Mouse (Mus musculus) mesoderm, embryonic 11.5 days (tissue): ENCODE measurements around the gene Plxnb2.

ENCODE experiments used
- DNase-seq: peaks from one replicate; pipeline ENCODE4 v3.0.0-alpha.2; 2012; ENCODE audit warnings: low read depth, low spot score

Gene Plxnb2

DNA sequence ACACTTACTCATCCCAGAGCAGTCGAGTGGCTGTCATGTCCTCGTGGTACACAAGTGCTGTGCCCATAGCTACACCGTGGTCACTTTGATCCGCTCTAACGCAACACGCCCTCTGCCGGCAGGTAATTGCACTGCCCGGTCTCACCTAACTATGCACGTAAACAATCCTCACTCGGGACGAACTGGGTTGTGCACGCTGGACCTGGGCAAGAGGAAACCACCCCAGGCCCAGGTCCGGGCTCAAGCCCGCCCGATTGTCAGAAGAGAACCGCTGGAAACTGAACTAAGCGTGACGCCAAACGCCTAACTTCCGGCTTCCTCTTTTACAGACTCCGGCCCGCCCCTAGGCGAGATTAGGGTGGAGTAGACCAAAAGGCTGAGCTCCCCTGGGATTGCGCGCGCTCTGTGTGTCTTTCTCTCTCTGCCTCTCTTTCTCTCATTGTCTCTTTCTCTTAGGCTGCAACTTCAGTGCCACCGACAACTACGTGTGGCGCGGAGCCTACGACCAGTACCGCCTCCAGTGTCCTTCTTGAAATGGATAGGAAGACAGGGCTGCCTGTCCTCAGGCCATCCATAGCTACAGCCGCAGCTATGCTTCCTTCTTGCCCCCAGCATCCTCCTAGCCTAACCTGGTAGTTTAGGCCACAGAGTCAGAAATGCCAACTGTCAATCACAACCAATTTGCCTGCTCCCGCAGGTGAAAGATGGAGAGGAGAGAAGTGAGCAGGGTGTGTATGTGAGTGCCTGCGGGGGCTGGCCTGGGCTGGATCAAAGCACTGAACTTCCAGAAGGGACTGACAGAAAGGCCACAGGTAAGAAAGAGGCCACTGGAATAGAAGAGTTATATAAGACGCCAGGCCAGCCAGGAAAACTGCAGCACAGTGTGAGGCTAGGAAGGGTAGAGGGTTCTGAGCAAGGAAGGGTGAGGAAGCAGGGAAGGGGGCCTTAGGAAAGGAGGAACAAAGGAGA lies 51.9 kb downstream of the Plxnb2 start, which contains the start of gene Hdac10:
TSS of gene Hdac10 (minus strand) at position 319 of the 969 bp plus-strand sequence.
- peak; percentile 88 for DNase-seq

DNA sequence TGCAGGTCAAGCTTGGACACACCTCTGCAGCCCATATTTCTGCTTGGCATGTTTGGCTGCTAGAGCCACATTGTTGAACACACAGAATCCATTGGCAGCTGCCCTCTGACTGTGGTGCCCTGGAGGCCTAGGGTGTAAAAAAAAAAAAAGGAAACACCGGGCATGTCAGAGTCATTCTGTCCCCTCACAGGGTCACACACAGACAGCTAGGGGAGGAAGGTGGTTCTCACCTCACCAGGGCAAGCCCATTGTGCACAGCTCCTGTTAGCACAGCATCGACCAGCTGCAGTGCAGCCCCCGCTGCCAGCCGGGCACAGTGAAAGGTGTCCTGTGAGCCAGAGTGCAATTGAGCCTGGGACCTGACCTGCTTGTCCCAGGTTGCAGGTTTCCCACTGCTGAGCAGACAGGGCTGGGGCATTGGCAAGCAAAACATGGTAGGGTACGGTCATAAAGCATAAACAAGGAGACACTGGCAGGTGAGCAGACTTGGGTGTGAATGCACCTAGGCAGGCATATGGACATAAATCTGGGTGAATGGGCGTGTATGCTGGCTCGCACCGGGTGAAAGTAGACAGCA lies 53.1 kb downstream of the Plxnb2 start:
- no peak for DNase-seq

GRCm38 (mm10) chr15:89126622-89127021 lies 54.0 kb downstream of the Plxnb2 start:
- no peak for DNase-seq

DNA sequence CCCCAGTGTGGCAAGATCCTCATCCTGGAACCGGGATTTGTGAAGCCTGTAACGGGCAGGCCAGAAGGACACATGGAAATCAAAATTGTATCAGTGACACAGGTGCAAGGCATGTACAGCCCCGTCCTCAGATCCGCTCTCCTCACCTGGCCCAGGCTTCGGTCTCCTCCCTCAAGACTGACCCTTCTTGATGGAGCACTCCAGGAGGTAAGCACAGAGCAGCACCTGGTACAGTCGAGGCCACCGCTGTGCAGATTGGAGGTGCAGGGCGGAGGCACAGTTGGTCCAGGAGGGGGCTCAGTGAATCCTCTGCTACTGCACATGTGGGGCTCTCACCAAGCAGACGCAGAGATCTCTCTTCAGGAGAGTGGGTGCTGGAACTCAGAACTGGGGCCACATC lies 55.2 kb downstream of the Plxnb2 start:
- no peak for DNase-seq

DNA sequence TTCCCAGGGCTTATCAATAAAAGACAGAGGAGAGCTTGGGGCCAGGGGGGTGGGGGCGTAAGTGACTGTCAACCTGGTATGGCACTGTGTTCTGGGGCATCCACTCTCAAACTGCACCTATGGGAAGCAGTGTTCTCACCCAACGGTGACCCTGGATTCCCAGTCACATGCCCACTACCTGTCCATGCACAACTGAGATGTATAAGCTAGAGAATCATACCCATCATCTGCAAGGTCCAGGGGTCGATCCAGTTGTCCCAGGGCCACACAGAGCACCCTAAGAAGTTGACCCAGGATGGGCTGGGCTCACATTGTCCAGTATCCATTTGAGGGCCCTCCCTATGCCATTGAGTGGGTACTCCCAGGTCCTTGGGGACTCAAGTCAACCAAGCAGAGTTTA lies 56.3 kb downstream of the Plxnb2 start:
- DNase-seq = no peak

- no peak for DNase-seq
These were observed 57.0 kb downstream of the Plxnb2 start for GRCm38 (mm10) chr15:89123595-89123994.

- DNase-seq = peak; percentile 95
These were observed 57.8 kb downstream of the Plxnb2 start, which contains the start of gene Tubgcp6 for GRCm38 (mm10) chr15:89122649-89123366. TSS of gene Tubgcp6 (minus strand) at chr15:89123112.

DNA sequence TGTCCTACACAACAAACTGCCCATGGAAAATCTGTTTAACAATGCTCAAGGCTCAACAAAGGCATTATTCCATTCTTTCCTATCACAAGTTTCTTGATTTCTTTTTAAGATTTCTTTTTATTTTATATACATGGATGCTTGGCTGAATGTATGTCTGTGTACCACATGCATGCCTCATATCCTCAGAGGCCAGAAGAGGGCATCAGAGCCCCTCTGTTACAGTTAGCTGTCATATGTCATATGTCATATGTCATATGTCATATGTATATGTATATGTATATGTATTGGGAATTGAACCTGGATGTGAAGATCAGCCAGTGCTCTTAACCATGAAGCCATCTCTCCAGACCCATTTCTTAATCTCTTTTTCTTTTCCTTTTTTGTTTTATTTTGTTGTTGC lies 62.6 kb downstream of the Plxnb2 start:
- no peak for DNase-seq

GRCm38 (mm10) chr15:89110147-89110546 lies 70.4 kb downstream of the Plxnb2 start:
- no peak for DNase-seq

DNA sequence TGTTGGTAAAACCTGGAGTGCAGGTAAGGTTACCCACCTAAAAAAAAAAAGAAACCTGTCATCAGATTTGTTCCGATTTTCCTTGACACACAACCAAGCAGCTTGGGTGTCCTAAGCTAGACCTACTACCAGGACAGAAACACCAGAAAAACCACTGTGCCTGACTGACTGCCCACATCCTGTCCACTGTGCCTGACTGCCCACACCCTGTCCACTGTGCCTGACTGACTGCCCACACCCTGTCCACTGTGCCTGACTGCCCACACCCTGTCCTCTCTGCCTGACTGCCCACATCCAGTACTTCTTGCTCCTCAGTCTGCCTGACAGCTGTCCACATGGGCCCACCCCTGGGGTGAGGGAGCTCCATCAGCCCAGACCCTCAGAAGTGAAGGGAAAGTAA lies 73.6 kb downstream of the Plxnb2 start:
- DNase-seq = no peak

DNA sequence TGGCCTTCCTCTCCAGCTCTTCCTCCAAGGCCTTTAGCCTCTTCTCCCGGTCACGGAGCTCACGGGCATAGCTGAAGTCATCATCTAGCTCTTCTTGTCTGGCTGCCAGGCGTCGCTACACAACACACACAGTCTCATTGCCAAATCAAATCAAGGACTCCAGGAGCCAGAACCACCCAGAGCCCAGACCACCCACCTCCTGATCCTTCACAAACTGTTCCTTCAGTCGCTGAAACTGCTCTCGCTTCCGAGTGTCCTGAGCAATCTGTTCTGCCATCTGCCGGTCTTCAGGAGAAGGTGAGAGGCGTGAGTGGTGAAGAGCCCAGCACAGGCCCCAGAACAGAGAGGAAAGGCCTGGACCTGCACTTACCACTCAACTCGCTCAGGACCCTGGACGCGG lies 74.5 kb downstream of the Plxnb2 start:
- DNase-seq = no peak
